Mouse (Mus musculus) induced T-regulatory cell, adult 2 months (primary cell): ENCODE data around the gene Arpin.

Experiments
- DNase-seq: peaks from one replicate; pipeline ENCODE4 v3.0.0-alpha.2; 2012; ENCODE audit warnings: low read depth

Gene Arpin

DNA sequence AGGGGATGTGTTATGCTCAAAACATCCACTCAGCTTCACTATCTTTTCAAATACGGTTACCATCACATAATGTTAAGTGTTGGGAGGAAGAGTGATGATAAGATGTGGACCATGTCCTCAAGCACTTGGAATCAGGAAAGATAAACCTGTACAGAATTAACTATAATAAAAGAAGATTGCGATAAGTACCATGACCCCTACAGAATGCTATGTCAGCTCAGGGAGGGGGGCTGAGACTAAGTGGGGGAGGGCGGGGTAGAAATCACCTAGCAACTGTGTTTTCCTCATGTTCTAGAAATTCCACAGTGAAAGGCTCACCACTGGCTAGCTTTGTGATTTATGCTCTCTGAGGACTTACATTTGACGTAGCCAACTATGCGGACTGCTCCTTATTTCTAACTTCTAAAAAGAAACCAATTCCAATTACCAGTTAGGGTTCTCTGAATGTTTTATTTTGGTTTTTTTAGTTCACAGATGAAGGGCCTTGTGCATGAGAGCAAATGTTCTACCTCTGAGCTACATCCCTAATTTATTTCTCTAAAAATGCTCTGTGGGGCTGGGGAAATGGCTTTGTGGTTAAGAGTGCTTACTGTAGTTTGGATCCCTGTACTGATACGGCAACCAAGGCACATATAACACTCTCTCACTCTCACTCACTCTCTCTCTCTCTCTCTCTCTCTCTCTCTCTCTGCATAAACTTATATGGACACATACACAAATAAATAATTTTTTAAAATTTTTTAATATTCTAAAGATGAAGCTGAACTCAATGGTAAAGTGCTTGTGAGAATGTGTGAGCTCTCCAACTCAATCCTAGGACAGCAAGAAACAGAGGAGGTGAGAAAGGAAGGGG, 42.4 kb downstream of the Arpin start:
- DNase-seq = no peak

DNA sequence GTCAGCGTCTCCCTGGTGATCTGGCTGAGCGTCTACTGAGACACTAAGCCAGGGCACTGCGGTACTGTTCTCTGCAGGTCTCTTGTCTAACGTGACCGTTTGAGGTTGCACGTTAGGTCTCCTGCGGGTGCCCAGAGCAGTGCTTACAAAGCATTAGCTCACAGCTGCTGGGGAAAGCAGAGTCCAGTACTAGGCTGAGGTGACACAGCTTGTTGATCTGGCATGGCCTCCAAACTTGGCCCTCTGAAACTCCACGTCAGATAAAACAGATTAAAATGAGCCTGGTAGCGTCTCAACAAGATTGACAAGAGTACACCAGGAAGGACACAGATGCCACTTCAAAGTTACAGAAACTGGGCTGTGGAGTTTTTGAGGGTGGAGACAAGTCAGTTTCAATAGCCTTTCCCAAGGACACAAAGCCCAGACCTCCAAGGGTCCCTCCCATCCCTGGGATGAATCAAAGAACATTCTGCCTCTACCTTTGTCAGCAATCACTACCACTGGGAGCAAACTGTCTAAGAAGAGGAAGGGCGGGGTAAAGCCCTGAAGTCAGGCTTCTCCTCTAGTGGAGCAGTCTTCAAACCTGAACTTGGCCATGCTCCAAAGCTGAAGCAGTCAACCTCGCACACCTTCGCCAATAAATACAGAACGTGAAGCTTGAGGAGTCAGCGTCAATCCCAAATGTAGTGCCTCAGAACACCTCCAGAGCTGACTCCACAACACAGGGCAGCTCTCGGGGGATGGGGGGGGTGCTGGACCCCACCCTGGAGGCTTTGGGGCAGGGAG, 44.5 kb downstream of the Arpin start:
- DNase-seq = no peak

- DNase-seq = no peak
Measured at GRCm38 (mm10) chr7:79888603-79889002, 46.6 kb downstream of the Arpin start.

GRCm38 (mm10) chr7:79883613-79884334, 51.4 kb downstream of the Arpin start:
- DNase-seq = no peak

DNA sequence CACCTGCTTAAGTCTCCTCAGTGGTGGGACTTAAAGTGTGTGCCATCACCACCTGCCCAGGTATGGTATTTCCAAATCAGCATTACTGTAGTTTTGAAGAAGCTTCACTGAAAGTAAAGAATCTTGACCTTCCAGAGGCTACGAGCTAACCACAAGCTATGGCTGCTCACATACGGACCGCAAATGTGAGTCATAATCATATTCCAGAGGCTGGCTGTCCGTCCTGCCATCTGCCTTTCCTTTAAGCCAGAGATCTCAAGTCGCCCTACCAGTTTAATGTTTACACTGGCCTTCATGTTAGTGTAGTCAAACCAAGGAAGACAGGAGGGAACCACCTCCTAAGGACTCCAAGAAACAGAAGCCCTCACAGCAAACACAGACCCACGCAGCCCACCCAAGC, 53.3 kb downstream of the Arpin start:
- no peak for DNase-seq

DNA sequence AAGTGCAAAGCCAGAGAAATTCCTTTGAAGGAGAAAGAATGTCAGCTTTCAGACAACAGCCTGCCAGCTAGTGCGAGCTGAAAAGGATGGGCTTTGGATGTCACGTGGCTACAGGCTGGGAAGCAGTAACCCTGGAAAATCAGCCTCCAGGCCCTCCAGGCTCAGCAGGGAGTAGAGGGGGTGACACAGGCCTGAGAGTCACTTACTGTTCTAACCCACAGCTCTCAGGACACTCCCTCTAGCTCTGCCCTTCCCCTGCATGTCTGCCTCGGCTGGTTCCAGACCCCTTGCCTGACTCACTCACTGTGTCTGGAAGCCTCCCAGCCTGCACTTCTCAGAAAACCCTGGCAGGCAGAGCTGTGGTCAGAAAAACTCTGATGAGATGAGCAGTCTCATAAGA, 54.2 kb downstream of the Arpin start:
- DNase-seq = no peak

DNA sequence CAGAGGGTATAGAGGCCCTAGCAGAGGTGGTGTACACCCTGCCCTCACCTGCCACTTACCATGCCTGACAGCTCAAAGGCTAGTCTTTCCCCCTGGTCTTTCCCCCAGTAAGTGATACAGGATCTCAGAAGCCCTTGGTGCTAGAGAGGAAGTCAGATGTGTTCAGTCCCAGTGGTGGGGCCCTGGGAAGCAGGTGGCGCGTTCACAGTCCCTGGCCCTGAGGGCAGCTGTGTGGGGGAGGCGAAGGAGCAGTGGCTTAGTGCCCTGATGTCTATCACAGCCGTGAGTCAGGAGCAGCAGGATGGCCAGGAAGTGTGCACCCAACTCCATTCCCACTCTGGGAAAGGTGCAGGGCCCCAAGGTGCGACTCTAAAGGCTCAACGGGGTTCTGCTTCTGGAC, 55.1 kb downstream of the Arpin start:
- DNase-seq = no peak

DNA sequence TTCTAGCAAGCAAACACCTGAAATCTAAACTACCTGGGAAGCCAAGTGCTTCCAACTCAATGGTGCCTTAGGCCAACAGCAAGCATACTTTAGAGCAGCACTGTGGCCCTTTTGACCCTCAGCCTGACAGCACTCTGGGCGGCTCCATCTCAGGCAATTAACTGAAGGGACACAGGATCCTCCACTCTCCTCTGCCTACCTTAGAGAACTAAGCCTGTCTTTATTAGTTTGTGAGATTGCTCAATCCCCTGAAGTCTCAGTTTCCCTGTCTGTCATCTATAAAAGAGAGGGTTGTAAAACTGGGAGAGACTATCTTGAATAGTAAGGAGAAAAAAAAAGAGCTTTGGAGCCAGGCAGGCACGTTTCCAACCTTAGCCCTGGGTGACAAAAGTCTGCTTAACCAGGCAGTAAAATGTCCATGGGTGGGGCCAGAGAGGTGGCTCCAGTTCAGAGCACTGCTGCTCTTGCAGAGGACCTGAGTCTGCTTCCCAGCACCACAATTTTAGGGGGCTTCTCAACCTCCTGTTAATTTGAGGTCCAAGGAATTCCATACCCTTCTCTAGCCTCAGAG, 56.6 kb downstream of the Arpin start:
- DNase-seq = no peak
